Mouse (Mus musculus) kidney, adult 18-20 months (tissue): ENCODE measurements at regions not wholly inside any gene's neighbourhood (a gene's known extent, or its start where the extent isn't known, plus 50 kb on each side); places are given as distances from the start of the nearest gene placed in this dataset.

Source experiments
- DNase-seq: peaks from one replicate; pipeline ENCODE4 v3.0.0; 2021

DNA sequence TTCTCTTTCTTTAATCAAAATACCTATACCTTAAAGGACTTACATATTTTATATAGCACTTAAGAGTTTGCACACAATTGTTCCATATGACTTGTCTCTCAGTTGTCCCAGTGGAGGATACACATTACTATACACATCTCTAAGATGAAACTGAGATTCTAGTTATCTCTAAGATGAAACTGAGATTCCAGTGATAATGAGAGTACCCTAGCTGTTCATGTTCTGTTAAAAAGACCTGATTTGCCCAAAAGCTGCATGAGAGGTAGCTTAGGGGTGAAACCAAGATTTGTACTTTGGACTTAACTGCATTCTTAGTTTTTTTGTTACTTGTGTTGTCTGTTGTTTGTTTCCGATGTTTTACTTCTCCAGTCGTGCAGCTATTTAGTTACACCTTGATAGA is 320.3 kb upstream of the Ldb2 start:
- no peak for DNase-seq

DNA sequence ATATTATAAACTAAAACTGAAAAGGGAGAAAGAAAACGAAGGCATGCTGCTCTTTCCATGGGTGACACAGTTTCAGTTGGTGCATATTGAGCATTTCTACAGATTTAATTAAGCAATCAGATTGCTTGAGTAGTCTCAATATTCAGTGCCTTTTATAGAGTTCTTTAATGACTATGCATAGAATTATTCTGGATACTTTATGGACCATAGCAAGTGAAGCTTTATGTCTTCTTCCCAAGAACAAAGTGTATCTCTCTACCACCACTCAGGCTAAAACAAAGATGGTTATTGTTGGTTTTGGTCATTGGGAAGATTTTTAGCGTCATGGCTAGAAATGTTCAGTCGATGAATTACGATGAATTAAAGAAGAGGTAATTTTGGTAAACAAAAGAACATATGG is 311.8 kb upstream of the Ldb2 start:
- no peak for DNase-seq

DNA sequence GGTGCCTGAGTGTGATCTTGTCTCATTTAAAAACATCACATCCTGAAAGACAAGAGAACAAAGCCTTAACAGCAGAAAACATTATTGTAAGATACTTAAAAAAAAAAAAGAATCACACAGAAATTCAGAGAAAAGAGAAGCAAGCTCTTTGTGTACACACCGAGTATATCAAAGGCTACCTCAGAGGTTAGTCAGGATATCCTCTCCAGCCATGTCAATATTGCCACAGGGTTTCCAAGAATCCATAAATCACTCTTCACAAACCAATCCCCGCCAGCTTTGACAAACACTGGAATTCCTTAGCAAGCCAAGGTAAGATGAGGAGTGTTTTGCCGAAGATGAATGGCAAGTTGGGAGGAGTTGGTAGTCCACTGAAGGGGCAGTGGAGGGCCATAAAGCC is 311.3 kb upstream of the Ldb2 start:
- no peak for DNase-seq

DNA sequence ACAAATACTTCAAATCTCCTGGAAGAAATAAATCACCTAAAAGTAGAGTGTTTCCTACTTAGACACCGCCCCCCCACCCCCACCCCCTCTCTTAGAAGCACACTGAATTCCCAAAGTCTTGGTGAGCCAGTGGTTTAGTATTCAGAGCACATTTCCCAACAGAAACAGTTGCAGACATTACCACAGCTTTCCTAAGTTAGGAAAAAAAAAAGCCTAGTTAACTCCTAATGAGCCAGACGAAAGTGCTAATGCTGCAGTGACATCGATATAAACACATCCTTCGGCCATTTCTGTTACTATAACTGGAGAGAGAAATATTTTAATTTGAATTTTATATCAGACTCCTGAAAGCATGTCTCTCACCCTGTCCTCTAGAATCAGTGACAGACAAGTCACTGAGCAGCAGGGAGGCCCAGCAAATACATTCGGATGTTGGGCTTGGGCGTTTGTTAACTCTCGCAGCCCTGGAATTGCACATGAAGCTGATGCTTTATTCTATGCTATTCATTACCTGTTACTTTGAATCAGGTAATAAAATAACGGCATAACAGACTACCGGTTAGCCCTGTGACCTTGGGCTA is 305.8 kb upstream of the Ldb2 start:
- DNase-seq, result no peak

DNA sequence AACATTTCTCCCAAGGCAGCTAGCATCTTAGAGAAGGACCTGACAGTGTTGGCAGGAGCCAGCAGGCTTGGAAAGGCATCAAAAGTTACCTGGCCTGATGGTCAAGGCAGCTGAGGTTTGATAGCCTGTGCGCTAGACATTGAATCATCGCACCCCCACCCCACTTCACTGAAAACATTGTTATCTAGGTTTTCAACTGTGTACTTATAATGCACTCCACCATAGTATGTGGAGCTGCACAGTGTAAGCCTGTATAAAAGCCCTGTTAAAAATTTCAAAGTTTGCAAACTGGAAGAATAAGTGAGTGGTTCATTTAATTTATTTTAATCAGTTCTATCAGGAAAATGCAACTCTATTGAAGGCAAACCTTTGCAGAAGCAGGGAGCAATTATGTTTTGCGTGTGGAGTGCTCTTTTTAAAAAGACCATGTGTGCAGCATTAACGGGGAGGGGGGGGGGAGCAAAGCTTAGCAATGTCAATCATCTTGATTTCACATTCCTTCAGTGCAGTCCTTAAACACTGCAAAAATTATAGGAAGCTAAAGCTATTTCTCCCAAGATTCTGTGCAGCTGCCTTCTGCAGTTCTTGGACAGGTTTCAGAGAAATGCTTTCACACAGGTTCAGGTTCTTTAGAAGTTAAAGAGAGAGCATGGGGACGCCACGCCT is 304.4 kb upstream of the Ldb2 start:
- no peak for DNase-seq

DNA sequence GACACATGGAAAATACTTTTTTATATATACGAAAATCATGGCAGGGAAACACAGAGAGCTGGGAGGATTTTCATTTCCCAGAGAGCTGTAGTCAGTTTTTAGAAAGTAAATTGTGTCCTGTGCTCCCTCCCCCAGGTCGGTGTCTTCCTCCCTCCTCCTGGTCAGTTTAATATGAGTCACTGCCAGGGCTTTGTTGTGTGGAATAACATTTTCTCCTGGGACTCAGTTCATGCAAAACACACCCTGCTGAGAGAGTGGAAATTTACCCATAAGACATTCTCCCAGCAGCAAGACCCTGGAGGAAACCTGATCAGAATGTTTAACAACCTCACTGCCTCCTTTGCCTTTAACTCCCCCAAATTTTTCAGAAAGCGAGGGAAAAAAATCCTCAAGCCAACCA is 303.2 kb upstream of the Ldb2 start:
- DNase-seq, result no peak

DNA sequence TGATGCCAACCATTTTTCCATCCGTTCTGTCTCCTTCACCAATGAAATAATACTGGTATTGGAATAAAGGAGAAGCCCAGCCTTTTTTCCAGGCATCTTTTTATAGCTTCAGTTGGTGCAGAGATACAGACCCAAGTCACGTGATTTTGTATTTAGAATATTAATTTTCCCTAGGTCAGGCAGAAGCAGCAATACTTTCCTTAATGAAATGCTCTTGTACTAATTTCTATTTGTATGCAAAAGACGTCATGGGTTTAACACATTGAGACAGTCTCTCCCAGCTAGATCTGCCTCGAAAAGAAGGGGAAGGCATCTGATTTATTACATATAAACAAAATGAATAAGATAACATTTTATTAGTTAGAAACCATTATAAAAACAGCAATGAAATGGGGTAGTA is 302.3 kb upstream of the Ldb2 start:
- no peak for DNase-seq

DNA sequence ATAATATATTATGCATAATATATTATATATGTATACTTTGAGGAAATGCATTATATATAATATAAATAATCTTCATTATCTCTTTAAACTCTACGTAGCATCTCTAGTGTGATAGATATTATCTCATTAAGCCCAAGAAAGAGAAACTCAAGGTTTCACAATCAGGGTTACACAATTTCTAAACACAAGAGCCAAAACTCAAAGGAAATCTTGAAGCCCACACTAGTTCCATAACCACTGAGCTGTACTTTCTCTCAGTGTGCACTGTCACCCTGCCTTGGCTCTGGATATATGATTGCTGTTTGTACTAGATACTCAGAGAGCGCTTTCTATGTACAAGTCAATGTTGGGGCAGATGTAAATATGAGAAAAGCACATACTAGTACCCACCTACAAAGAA is 299.6 kb upstream of the Ldb2 start:
- no peak for DNase-seq

DNA sequence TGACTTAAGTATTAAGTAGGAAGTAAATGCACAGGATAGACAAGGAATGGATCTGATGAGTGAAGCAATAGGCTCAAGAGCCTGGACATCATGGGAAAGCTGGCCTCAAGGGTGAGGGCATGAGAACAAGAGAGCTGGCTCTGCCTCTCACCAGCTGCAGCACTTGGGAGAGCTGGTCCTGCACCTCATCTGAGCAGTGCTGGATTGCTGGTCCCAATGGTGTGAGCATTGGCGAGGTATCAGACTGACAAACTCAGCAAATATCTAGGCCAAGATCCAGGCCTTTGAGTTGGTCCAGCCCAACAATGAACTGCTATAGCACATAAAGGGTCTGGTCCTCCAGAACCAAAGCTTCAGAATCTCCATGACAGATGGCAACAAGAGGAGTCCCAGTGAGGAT is 298.5 kb upstream of the Ldb2 start:
- no peak for DNase-seq

DNA sequence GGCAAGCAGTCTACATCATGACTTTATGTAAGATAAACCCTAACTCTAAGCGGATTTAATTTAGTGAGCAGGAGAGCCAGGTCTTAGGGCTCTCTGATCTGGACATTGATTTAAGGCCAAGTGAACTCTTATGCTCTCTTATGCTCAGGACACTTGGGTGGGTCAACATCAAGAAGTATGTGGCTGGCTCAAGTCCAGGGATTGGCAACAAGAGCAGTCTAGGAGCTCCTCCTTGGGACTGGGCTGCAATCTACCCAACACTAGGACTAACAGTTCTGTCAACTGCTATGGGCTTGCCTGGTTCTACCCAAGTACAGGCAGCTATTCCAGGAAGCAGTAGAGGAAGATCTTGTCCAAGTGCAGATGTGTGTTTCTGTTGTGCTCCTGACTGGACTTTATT is 285.3 kb upstream of the Ldb2 start:
- DNase-seq, result no peak

DNA sequence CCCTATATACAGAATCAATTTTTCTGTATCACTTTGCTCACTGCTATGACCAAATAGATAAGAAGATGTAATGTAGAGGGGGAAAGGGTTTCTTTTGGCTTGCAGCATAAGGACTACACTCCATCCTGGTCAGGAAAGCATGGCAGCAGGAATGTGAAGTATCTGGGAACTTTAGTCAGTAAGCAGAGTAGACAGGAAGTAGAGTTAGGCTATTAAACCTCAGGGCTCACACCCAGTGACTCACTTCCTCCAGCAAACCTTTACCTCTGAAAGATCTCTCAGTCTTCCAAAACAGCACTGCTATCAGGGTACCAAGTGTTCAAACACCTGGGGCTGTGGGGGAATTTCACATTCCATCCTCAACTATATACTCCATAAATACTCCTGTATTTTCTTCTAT is 283.1 kb upstream of the Ldb2 start:
- DNase-seq, result no peak

DNA sequence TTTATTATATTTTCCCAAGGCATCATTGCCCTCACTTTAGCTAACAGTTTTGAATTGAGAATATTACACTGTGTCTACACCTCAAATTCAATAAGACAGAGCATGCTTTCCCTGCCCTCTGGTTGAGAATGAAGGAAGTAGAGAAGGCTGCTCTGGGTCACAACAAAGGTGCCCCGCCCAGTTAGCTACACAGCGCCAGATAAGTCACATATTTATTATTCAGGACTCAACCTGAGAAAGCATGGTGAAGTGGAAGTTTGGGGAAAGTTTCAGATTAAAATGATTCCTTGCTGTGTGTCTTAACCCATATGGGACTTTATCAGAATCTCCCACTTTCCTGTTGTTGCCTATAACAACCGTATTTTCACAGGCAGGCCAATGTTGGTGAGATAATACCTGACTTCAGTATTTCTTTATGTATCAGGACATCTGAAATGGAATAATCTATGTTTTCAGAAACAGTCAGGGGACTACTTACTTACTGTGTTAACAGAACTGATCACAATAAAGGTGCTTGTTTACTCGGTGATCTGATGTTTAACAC is 276.9 kb upstream of the Ldb2 start:
- no peak for DNase-seq

DNA sequence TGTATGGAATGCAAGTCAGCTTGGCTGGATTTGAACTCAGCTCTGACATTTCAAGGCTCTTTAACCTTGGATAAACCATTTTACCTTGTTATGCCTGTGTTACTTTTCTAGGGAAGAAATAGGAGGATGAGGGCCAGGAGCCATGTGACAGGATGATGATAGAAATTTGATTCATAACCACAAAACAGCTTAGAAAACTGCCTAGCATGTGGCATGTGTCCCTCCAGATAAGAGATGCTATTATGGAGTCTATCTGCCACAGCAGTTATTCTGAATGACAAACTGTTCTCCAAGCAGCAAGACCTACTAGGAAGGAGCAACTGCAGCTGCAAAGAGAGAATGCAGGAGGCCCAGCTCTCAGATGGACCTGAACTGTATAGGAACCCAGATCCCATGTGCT is 275.7 kb upstream of the Ldb2 start:
- no peak for DNase-seq

DNA sequence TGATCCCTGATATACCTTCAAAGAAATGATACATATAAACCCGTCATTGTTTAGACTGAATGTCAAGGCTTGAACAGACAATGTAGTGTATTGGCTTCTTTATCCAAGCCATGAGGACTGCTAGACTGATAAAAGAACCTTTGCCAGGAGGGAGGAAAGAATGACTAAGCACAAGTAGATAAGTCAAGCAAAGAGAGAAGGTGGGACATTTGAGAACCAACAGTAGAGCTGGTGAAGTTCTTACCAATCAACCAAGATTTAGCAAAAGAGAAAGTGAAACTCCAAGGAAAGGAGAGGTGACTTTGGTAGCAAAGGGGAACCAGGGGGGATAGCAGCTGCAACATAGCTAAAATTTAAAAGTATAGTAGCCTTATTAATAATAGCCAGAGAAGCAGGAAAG is 273.0 kb upstream of the Ldb2 start:
- no peak for DNase-seq

DNA sequence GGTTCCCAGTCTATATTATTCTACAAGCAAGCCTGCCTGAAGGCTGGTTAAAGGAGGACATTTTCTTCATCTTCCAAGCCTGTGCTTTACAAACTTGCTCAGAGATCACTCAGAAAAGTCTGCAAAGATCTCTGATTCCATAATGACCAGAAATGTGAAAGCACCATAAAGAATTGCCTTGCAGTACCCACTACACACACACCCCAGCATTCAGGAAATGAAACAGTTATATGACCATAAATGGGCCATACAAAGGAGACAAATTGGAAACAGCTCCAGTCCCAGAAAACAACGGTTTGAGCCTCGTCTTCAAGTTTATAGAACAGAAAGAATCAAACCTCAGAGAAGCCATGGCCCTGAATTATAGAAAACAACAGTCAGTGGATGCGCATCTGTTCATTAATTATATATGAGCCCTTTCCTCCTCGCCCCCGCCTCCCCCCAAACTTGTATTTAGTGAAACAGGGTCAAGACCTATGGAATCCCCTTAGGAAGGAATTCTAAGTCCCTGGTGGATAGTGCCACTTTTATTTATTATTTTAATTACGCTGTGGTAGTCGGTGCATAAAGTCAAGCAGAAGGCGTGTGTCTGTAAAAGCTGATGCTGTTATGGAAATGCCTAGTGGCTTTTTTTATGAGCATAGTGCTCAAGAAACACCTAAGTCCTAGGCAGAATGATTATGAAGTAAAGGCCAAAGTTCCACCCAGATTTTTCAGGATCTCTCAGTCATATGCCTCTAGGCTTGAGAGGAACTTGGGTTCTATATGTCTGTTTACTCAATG is 266.6 kb upstream of the Ldb2 start:
- no peak for DNase-seq

DNA sequence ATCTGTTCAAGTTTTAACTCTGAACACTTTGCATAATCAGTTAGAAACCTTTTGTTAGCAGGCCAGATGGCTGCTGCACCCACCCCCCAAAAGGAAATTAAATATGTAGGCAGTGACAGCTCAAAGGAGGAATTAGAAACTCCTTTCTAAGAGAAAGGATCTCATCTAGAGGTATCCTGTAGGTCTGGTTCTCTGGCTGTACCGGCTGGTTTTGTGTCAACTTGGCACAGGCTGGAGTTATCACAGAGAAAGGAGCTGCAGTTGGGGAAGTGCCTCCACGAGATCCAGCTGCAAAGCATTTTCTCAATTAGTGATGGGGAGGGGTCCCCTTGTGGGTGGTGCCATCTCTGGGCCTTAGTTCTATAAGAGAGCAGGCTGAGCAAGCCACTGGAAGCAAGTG is 263.1 kb upstream of the Ldb2 start:
- DNase-seq, result no peak

DNA sequence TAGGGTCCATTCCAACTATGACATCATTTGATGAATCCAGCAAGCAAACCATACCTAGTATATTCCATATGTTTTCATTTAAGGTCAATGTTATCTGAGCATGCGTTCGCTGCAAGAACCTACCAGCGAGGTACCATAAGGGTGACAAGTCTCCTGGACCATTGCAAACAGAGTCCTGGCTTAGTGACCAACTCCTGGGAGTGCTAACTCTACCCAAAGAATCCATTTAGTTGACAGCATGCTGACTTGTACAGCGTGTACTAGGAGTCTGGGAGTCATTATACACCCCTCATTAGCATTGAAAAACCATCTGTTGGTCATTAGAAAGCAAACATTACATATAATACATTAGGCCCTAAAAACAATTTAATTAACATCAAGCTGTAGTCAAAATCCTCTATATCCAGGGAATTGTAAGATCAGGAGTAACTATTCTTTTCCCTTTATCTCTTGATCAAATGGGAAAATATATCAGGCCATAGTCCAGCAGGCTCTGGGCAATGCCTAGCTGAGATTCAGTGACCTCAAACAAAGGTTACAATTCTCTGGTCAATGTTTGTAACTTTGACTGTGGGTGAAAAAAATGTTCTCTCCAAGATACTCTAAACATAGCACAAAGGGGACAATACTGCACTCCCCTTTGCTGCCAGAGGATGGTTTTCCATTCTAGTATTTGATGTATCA is 255.9 kb upstream of the Ldb2 start:
- DNase-seq, result no peak

DNA sequence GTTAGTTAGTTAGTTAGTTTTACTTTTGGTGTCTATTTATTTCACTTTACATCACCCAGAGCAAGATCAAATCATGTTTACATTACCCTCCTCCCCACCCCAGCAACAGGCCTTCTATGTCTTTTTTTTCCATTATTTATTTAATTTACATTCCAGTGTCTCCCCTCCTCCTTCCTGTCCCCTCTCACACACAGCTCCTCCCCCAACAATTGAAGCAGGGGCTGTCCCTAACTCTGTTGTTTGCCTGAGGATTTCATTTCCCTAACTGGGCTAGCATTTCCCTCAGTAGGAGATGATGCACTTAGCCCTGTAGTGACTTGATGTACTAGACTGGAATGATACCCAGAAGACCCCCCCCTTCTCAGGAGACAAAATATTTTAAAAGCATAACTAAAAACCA is 249.9 kb upstream of the Ldb2 start:
- no peak for DNase-seq

DNA sequence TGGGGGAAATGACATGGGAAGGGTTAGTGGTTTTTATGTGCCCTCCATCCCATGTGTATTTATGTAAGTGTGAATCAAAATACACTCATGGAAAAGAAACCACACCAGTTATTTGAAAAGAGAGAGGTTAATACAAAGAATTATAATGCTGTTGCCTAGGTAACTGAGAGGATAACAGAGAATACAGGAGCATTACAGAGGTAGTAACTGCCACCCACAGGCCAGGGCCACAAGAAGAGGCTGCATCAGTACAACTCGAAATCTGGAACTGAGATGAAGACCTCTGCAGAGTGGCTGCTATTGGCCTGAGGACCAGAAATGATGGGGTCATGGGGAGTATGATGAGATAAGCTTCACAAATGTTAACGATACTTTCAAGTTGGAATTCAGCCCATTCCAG is 243.4 kb upstream of the Ldb2 start:
- DNase-seq, result no peak

DNA sequence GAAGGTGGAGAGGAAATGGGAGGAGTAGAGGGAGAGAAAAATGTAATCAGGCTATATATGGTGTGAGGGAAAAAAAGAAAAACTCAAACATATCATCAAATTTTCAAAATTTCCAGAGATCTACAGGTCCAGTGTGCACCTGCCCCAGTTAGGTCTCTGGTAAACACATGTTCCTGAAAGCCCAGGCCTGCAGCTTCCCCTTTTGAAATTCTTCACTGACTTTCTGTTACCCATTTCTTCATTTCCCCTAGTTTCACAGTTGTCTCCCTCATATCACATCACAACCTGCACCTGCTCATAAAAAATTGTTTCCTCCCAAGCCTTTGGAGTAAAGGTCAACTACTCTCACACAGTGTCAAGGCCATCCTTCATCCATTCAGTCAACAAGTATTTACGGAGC is 236.9 kb upstream of the Ldb2 start:
- no peak for DNase-seq

DNA sequence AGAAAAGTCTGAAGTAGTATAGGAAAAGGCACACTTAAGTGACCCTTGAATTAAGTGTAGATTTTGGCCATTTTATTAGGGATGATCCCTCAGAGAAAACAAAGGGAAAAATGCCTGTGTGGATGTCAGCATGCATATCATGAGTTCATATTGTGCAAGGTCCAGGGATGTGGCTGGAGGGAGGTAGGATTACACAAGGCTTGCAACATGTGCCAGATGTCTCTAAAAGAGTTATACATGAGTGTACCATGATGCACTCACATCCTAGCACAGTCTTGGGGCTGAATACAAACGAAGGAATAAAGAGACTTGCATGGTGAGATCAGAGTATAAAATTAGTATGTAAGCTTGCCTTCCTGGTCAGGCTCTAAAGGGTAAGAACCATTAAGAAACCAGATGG is 233.7 kb upstream of the Ldb2 start:
- no peak for DNase-seq

DNA sequence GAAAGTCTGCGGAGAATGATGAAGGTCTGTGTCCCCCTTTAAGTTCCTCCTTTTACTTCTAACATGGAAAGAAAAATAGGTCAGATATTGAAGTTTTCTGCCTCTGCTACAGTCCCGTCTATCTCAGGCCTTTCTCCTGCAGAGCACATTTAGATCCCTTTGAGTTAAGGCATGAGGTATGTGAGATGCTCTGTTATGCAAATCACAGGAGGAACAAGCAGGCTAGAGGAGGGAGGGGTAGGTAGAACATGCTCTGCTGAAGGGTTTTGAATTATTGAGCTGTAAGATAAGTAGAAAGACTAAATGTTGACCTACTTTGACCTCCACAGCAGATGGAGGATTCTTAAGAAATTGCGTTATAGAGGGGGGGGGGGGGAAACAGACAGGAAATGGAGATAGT is 228.4 kb upstream of the Ldb2 start:
- no peak for DNase-seq

DNA sequence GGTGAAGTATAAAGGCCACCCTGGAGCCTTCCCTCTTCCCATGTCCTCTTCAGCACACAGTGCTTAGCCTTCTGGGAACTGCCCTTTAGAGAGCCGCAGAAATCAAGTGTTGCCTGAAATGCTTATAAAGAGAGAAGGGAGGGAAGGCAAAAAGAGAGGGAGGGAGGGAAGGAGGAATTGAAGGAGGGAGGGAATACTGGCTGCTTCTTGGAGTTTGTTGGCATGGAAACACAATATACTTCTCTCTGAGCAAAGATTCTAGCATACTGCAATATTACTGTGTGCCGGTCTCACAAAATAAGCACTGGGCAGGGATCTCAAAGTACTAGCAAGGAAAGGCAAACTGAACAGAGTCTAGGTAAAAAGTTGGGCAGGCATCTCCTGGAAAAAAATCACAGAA is 225.9 kb upstream of the Ldb2 start:
- DNase-seq, result no peak

DNA sequence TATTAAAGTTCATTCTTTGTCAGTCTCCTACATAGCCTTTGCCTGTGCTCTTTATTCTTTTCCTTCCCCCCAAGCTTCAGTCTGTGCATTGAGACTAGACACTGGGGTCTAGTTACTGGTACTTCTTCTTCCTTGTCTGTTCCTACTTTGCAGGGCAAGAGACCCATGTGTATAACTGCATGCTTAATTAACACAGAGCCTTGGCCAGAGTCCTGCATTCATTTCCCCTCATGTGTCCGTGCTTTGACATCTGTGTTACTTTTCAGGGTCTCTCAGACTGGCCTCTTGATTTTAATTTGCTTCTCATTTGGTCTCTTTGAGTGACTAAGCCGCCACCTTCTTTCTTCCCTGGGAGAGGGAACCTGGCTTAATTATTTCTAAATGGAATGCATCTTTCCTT is 208.4 kb upstream of the Ldb2 start:
- no peak for DNase-seq
